Mouse (Mus musculus): ENCODE data around the gene Sumo3. TPM values are rescaled to one million over a fixed set of nuclear protein-coding genes. Genes with fewer than 3 reads are reported as not detected.

Gene Sumo3
- polyA plus RNA-seq (2012; rRNA removed), result 432 and 449 TPM in 2 replicates

DNA sequence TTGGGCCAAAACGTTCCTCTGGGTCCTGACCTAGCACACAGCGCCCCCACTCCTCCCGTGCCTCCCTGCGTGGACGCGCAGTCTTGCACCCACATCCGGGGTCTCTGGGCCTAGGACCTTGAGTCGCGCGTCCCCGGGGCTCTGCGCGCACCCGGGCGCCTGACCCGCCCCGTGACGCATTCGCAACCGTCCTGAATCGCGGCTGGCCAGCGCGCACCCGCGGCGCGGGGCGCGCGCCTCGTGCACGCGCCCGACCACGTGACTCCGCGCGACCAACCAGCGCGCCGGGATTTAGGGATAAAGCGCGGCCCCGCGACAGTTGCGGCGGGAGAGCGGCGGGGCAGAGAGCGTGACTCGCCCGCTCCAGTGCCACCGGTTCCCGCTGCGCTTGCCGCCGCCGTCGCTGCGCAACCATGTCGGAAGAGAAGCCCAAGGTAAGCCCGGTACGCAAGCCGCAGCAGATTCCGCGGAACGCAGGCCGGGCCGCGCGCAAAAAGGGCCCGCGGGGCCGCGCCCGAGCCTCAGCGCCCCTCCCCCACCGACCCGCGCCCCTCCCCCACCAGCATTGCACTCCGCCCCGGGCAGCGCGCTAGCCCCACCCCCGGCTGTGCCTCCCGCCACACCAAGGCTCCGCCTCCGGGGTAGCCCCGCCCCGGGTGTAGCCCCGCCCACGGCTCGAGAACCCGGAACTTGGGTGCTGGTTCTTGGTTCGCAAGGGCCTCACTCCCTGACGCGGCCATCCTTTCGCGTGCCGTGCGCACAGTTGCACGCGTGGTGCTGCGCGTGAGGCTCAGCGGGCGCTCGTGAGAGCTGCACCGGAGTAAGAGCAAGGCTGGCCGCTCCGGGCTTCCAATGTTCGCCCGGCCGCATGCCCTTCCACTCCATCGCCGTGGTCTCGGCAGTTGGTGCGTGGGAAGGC is at the start of gene Sumo3, which contains the start of gene Gm49325:
Gene Sumo3, plus strand, starts transcription at position 190 of the 919 bp plus-strand sequence.
Gene Gm49325, plus strand, starts transcription at position 290 of the 919 bp plus-strand sequence.

GRCm38 (mm10) chr10:77581408-77582284 is 24.3 kb upstream of the Sumo3 start, which contains the start of gene Pttg1ip:
Pttg1ip (plus strand) TSS chr10:77581720.

GRCm38 (mm10) chr10:77622055-77622988 is 16.4 kb downstream of the Sumo3 start, which contains the start of gene Ube2g2:
Ube2g2 (plus strand) TSS chr10:77622275.

Other genes with a start within 250 kb of the Sumo3 start
- gene Adarb1, start 187.8 kb upstream of the Sumo3 start, polyA plus RNA-seq (2012; rRNA removed), result 37.0 and 39.4 TPM in 2 replicates
- 36.0 and 38.3 TPM in 2 replicates for gene Fam207a, start 90.3 kb upstream of the Sumo3 start, polyA plus RNA-seq (2012; rRNA removed)
- gene Itgb2, start 75.8 kb upstream of the Sumo3 start, polyA plus RNA-seq (2012; rRNA removed), result 0.95 and 0.98 TPM in 2 replicates
- 75.2 and 76.7 TPM in 2 replicates for gene Pttg1ip, start 24.4 kb upstream of the Sumo3 start, polyA plus RNA-seq (2012; rRNA removed)
- 42.7 TPM in 1 of 2 replicates, not detected in the other for gene Gm49325, start 100 bp downstream of the Sumo3 start, polyA plus RNA-seq (2012; rRNA removed)
- 46.0 and 46.8 TPM in 2 replicates for gene Ube2g2, start 16.2 kb downstream of the Sumo3 start, polyA plus RNA-seq (2012; rRNA removed)
- 0.92 and 1.3 TPM in 2 replicates for gene Tspear, start 80.5 kb downstream of the Sumo3 start, polyA plus RNA-seq (2012; rRNA removed)
- gene Gm19402, start 84.7 kb downstream of the Sumo3 start, polyA plus RNA-seq (2012; rRNA removed), result not detected in 2 replicates
- gene Gm9508, start 91.1 kb downstream of the Sumo3 start, polyA plus RNA-seq (2012; rRNA removed), result not detected in 2 replicates
- gene Gm10272, start 100.5 kb downstream of the Sumo3 start, polyA plus RNA-seq (2012; rRNA removed), result not detected in 2 replicates
- gene Gm10024, start 105.4 kb downstream of the Sumo3 start, polyA plus RNA-seq (2012; rRNA removed), result not detected in 2 replicates
- gene Gm10142, start 109.7 kb downstream of the Sumo3 start, polyA plus RNA-seq (2012; rRNA removed), result not detected in 2 replicates
- gene Krtap12-1, start 114.5 kb downstream of the Sumo3 start, polyA plus RNA-seq (2012; rRNA removed), result not detected in 2 replicates
- gene Gm10100, start 120.4 kb downstream of the Sumo3 start, polyA plus RNA-seq (2012; rRNA removed), result not detected in 2 replicates
- gene Gm18596, start 136.5 kb downstream of the Sumo3 start, polyA plus RNA-seq (2012; rRNA removed), result not detected in 2 replicates
- not detected in 2 replicates for gene Gm9736, start 145.3 kb downstream of the Sumo3 start, polyA plus RNA-seq (2012; rRNA removed)
- not detected in 2 replicates for gene Gm3233, start 153.6 kb downstream of the Sumo3 start, polyA plus RNA-seq (2012; rRNA removed)
- gene Gm3238, start 165.2 kb downstream of the Sumo3 start, polyA plus RNA-seq (2012; rRNA removed), result not detected in 2 replicates
- not detected in 2 replicates for gene Gm7138, start 170.8 kb downstream of the Sumo3 start, polyA plus RNA-seq (2012; rRNA removed)
- not detected in 2 replicates for gene Gm3250, start 176.4 kb downstream of the Sumo3 start, polyA plus RNA-seq (2012; rRNA removed)
- not detected in 2 replicates for gene Gm7137, start 182.1 kb downstream of the Sumo3 start, polyA plus RNA-seq (2012; rRNA removed)
- not detected in 2 replicates for gene Gm9639, start 189.0 kb downstream of the Sumo3 start, polyA plus RNA-seq (2012; rRNA removed)
- gene Gm19668, start 193.0 kb downstream of the Sumo3 start, polyA plus RNA-seq (2012; rRNA removed), result not detected in 2 replicates
- gene Gm9507, start 205.7 kb downstream of the Sumo3 start, polyA plus RNA-seq (2012; rRNA removed), result 0.09 TPM in 1 of 2 replicates, not detected in the other
- gene Gm2696, start 208.6 kb downstream of the Sumo3 start, polyA plus RNA-seq (2012; rRNA removed), result not detected in 2 replicates
- not detected in 2 replicates for gene Krtap10-4, start 221.0 kb downstream of the Sumo3 start, polyA plus RNA-seq (2012; rRNA removed)
- not detected in 2 replicates for gene Krtap10-10, start 229.8 kb downstream of the Sumo3 start, polyA plus RNA-seq (2012; rRNA removed)
- gene Gm36176, start 240.7 kb downstream of the Sumo3 start, polyA plus RNA-seq (2012; rRNA removed), result not detected in 2 replicates
- gene Gm10318, start 246.8 kb downstream of the Sumo3 start, polyA plus RNA-seq (2012; rRNA removed), result not detected in 2 replicates

Data from central nervous system, embryonic 18 days (tissue).